ENCODE assay signal across 14 mouse cellular contexts in the genomic region with DNA sequence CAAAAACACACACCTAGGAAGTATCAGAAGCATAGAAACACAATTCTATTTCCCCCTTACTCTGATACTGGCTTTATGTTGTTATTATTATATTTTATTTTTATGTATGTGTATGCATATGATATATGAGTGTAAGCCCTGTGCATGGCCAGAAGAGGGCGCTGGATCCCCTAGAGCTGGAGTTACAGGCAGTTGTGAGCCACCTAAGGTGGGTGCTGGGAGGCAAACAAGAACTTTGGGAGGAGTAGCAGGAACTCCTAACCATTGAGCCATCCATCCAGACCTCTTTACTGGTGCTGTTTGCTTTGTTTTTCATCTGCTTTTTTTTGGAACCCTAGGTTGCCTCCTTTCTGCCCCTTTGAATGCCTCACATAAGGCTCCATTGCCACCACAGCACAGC. TPM values are rescaled to one million over a fixed set of nuclear protein-coding genes. Genes with fewer than 3 reads are reported as not detected.
DNase-seq lines count a peak whose midpoint lies in the region; ATAC-seq and TF ChIP-seq lines count a peak whose summit lies in the region.
"Had no signal": no experiment of that assay in that cellular context is flagged by ENCODE, and none has a peak within 500 bp of the region (broad histone marks: within the 10 kb centered on the region; RNA-seq: fewer than 3 reads in every experiment).

No protein-coding gene starts in this region.

- no peak for ATAC-seq in heart, embryonic 15.5 days (replicated peaks; ENCODE audit: insufficient number of reproducible peaks, insufficient read depth, low FRiP score, low read depth)
- no peak for ATAC-seq in liver, postnatal 0 days
- ATAC-seq in liver, embryonic 12.5 days: no peak

- 0 out of 2 replicates have a peak overlapping the region, but pooled peaks have one; percentile 50 for H3K27ac ChIP-seq in heart, embryonic 15.5 days
- no peak overlapping the region for H3K27ac ChIP-seq in liver, postnatal 0 days (ENCODE audit: low read depth)
- H3K27ac ChIP-seq in liver, embryonic 12.5 days: no peak overlapping the region

- peaks cover 65% of the 10 kb centered on the region for H3K4me1 ChIP-seq in heart, embryonic 15.5 days (replicated peaks)
- H3K4me1 ChIP-seq in liver, postnatal 0 days (ENCODE audit: insufficient read depth): peaks cover 5% of the 10 kb centered on the region; the same call in 1 of the 2 replicates
- peaks cover 40% of the 10 kb centered on the region for H3K4me1 ChIP-seq in liver, embryonic 12.5 days

- no peak overlapping the region for H3K4me3 ChIP-seq in heart, embryonic 15.5 days
- no peak overlapping the region for H3K4me3 ChIP-seq in liver, postnatal 0 days (ENCODE audit: low read depth, low read length)
- H3K4me3 ChIP-seq in liver, embryonic 12.5 days: no peak overlapping the region
- H3K4me3 ChIP-seq: embryonic facial prominence, embryonic 13.5 days; forebrain, embryonic 15.5 days; hindbrain, embryonic 12.5 days; limb, embryonic 15.5 days; neural tube, embryonic 15.5 days had no signal

- no peaks in the 10 kb centered on the region for H3K36me3 ChIP-seq in heart, embryonic 15.5 days
- no peaks in the 10 kb centered on the region for H3K36me3 ChIP-seq in liver, postnatal 0 days (replicated peaks; ENCODE audit: insufficient read depth, low read length)
- no peaks in the 10 kb centered on the region for H3K36me3 ChIP-seq in liver, embryonic 12.5 days
- H3K36me3 ChIP-seq: embryonic facial prominence, embryonic 13.5 days; forebrain, embryonic 15.5 days; hindbrain, embryonic 12.5 days; limb, embryonic 15.5 days; neural tube, embryonic 15.5 days had no signal

- H3K27me3 ChIP-seq in heart, embryonic 15.5 days: no peaks in the 10 kb centered on the region
- H3K27me3 ChIP-seq in liver, postnatal 0 days (ENCODE audit: insufficient read depth, low read length): no peaks in the 10 kb centered on the region
- no peaks in the 10 kb centered on the region for H3K27me3 ChIP-seq in liver, embryonic 12.5 days (replicated peaks)
- H3K27me3 ChIP-seq: embryonic facial prominence, embryonic 13.5 days; forebrain, embryonic 15.5 days; hindbrain, embryonic 12.5 days; limb, embryonic 15.5 days; neural tube, embryonic 15.5 days had no signal

- no peak overlapping the region for H3K9ac ChIP-seq in heart, embryonic 15.5 days
- H3K9ac ChIP-seq in liver, postnatal 0 days (replicated peaks): no peak overlapping the region
- no peak overlapping the region for H3K9ac ChIP-seq in liver, embryonic 12.5 days
- H3K9ac ChIP-seq: limb, embryonic 15.5 days had no signal

- no peak for TF ChIP-seq EP300 in liver, postnatal 0 days (IDR thresholded peaks at IDR 0.05; ENCODE audit: low read depth)

- intact Hi-C loops in heart, postnatal 14 days (cut with DNase I): no loop called here

- no peak for DNase-seq in heart, postnatal 14 days
- DNase-seq in liver, postnatal 0 days: no peak
- DNase-seq in thymus, postnatal 4 days: peak; percentile 44
- no peak for DNase-seq in thymus, postnatal 25 days
- DNase-seq in cerebellum, adult 9-11 months: no peak
- no peak for DNase-seq in ovary, postnatal 10 days (ENCODE audit: low spot score)
- DNase-seq: cerebellum, adult 9-10 months had no signal

- TF ChIP-seq CTCF in liver, postnatal 0 days (IDR thresholded peaks at IDR 0.05; ENCODE audit: low read depth): peak; percentile 47

- H3K9me3 ChIP-seq in heart, embryonic 15.5 days (replicated peaks): no peaks in the 10 kb centered on the region
- H3K9me3 ChIP-seq in liver, postnatal 0 days (ENCODE audit: low read length): no peaks in the 10 kb centered on the region
- H3K9me3 ChIP-seq in liver, embryonic 12.5 days (replicated peaks): no peaks in the 10 kb centered on the region
- H3K9me3 ChIP-seq: embryonic facial prominence, embryonic 13.5 days; forebrain, embryonic 15.5 days; hindbrain, embryonic 12.5 days; limb, embryonic 15.5 days; neural tube, embryonic 15.5 days had no signal

- no peak overlapping the region for H3K4me2 ChIP-seq in heart, embryonic 15.5 days
- H3K4me2 ChIP-seq in liver, postnatal 0 days (ENCODE audit: low read depth, low read length): no peak overlapping the region
- no peak overlapping the region for H3K4me2 ChIP-seq in liver, embryonic 12.5 days
- H3K4me2 ChIP-seq: embryonic facial prominence, embryonic 13.5 days; forebrain, embryonic 15.5 days; hindbrain, embryonic 12.5 days; limb, embryonic 15.5 days; neural tube, embryonic 15.5 days had no signal

- 14% methylated on average over 1 of the region's 1 CpGs for WGBS in heart, embryonic 15.5 days
- 25% methylated on average over 1 of the region's 1 CpGs for WGBS in liver, postnatal 0 days (ENCODE audit: insufficient replicate concordance)
- 22% methylated on average over 1 of the region's 1 CpGs for WGBS in liver, embryonic 12.5 days (ENCODE audit: insufficient replicate concordance)

RNA-seq across cellular contexts. Expression of a gene that starts 48.5 kb away (rescaled TPM):
- 149 and 169 TPM in 2 replicates for polyA plus RNA-seq in heart, embryonic 15.5 days (2015; fragmentation: Nextera tagmentation; extraction: Ambion mirVana)
- total RNA-seq in heart, postnatal 14 days (2021): 10 to 100 TPM; 60.3 to 66.0 TPM
- polyA plus RNA-seq in liver, postnatal 0 days (2015; fragmentation: Nextera tagmentation; extraction: Ambion mirVana): 23.5 and 25.9 TPM in 2 replicates
- polyA plus RNA-seq in liver, embryonic 12.5 days (2016; fragmentation: Nextera tagmentation; extraction: Ambion mirVana): 56.2 and 60.7 TPM in 2 replicates
